Mouse (Mus musculus): ENCODE data around the gene Lrrc74b. TPM values are rescaled to one million over a fixed set of nuclear protein-coding genes. Genes with fewer than 3 reads are reported as not detected.

Lrrc74b gene
- 0.20 TPM in 1 of 2 replicates, not detected in the other for polyA plus RNA-seq (2014; fragmentation: Nextera tagmentation; extraction: Ambion mirVana)

- peaks cover 14% of the 10 kb centered on the region for H3K4me1 ChIP-seq (ENCODE audit: control insufficient read depth, insufficient read depth, low read length)
- H3K4me2 ChIP-seq (ENCODE audit: low read depth, severe bottlenecking), result peak within 1 kb of the TSS; percentile 21
- no peaks in the 10 kb centered on the region for H3K36me3 ChIP-seq (ENCODE audit: control insufficient read depth, insufficient read depth, low read length)
- no peaks in the 10 kb centered on the region for H3K9me3 ChIP-seq (ENCODE audit: control insufficient read depth, low read length)
- peak within 1 kb of the TSS; percentile 12 for H3K4me3 ChIP-seq (ENCODE audit: low read depth, low read length)
- peak within 1 kb of the TSS; percentile 27; the same call in 1 of the 2 replicates for H3K9ac ChIP-seq (ENCODE audit: low read length)
- 1% methylated on average over 22 of the region's 22 CpGs for WGBS
- no peak within 1 kb of the TSS for H3K27ac ChIP-seq (replicated peaks; ENCODE audit: low read depth, low read length)
- H3K27me3 ChIP-seq (ENCODE audit: control insufficient read depth, insufficient read depth, low read length), result peaks cover 11% of the 10 kb centered on the region; the same call in 1 of the 2 replicates
- DNase-seq (ENCODE audit: low spot score) (peak; percentile 82), ATAC-seq (ENCODE audit: insufficient number of reproducible peaks, low FRiP score, low TSS enrichment, low read depth) (peak; percentile 41; the same call in 1 of the 2 replicates)
Observed at GRCm38 (mm10) chr16:17561128-17561750, at the start of gene Lrrc74b. Gene Lrrc74b (minus strand): TSS chr16:17561247.

DNA sequence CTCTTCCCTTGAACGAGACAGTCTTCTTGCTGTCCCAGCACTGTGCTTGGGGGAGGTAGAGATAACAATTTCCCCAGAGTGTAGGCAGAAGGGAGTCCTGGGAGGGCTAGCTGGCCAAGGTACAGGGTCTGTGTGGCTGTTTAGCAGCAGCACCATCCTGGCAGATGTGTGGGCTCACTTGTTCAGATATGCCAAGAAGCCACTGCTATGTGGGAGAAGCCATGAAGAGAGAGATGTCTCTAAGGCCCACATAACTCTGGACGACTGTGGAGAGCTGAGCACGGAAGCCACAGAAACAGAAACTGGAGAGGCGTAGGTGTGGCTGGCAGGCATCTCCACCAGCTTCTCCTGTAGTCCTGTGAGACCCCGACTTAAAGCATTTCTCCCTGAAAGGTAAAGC is 44.6 kb upstream of the Lrrc74b start:
- 78% methylated on average over 5 of the region's 5 CpGs for WGBS
- Histone ChIP-seq H3K4me1 (ENCODE audit: control insufficient read depth, insufficient read depth, low read length) (no peaks in the 10 kb centered on the region), H3K4me3 (ENCODE audit: low read depth, low read length) (no peak overlapping the region), H3K27ac (replicated peaks; ENCODE audit: low read depth, low read length) (no peak overlapping the region), H3K9me3 (ENCODE audit: control insufficient read depth, low read length) (no peaks in the 10 kb centered on the region), H3K9ac (ENCODE audit: low read length) (no peak overlapping the region), H3K36me3 (ENCODE audit: control insufficient read depth, insufficient read depth, low read length) (no peaks in the 10 kb centered on the region), H3K4me2 (ENCODE audit: low read depth, severe bottlenecking) (no peak overlapping the region), H3K27me3 (ENCODE audit: control insufficient read depth, insufficient read depth, low read length) (no peaks in the 10 kb centered on the region)
- DNase-seq (ENCODE audit: low spot score) (no peak), ATAC-seq (ENCODE audit: insufficient number of reproducible peaks, low FRiP score, low TSS enrichment, low read depth) (no peak)

- Histone ChIP-seq H3K4me1 (ENCODE audit: control insufficient read depth, insufficient read depth, low read length) (no peaks in the 10 kb centered on the region), H3K4me3 (ENCODE audit: low read depth, low read length) (no peak overlapping the region), H3K9ac (ENCODE audit: low read length) (no peak overlapping the region), H3K27me3 (ENCODE audit: control insufficient read depth, insufficient read depth, low read length) (no peaks in the 10 kb centered on the region), H3K4me2 (ENCODE audit: low read depth, severe bottlenecking) (no peak overlapping the region), H3K9me3 (ENCODE audit: control insufficient read depth, low read length) (no peaks in the 10 kb centered on the region), H3K36me3 (ENCODE audit: control insufficient read depth, insufficient read depth, low read length) (no peaks in the 10 kb centered on the region), H3K27ac (replicated peaks; ENCODE audit: low read depth, low read length) (no peak overlapping the region)
- 83% methylated on average over 4 of the region's 4 CpGs for WGBS
- ATAC-seq (ENCODE audit: insufficient number of reproducible peaks, low FRiP score, low TSS enrichment, low read depth) (no peak), DNase-seq (ENCODE audit: low spot score) (no peak)
Observed at GRCm38 (mm10) chr16:17604941-17605340, 43.9 kb upstream of the Lrrc74b start.

DNA sequence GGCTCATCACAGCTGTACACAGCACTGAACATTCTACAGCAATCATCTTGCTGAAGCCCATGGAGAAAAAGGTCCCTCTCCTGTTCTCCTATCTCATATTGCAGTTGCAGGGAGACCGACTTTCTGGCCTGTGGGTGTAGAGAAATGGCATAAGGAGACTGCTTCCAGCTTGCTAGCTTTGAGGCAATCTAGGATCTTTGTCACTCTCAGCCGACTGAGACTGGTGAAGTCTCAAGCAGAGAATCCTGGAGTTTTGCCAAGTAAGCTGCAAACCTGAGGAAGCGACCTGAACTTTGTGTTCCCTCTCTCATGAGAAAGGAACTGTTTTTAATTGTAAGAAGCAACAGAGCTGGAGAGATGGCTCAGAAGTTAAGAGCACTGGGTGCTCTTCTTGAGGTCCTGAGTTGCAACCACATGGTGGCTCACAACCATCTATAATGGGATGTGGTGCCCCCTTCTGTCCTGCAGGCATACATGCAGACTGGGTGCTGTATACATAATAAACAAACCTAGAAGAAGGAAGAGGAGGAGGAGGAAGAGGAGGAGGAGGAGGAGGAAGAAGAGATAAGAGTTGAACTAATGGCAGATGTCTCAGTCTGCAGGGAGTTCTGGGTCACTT is 40.0 kb upstream of the Lrrc74b start:
- no peaks in the 10 kb centered on the region for H3K27me3 ChIP-seq (ENCODE audit: control insufficient read depth, insufficient read depth, low read length)

GRCm38 (mm10) chr16:17590731-17591130 is 29.7 kb upstream of the Lrrc74b start:
- Histone ChIP-seq H3K9me3 (ENCODE audit: control insufficient read depth, low read length) (no peaks in the 10 kb centered on the region; the same call in 1 of the 2 replicates), H3K4me1 (ENCODE audit: control insufficient read depth, insufficient read depth, low read length) (no peaks in the 10 kb centered on the region), H3K4me3 (ENCODE audit: low read depth, low read length) (no peak overlapping the region), H3K9ac (ENCODE audit: low read length) (no peak overlapping the region), H3K36me3 (ENCODE audit: control insufficient read depth, insufficient read depth, low read length) (no peaks in the 10 kb centered on the region), H3K27ac (replicated peaks; ENCODE audit: low read depth, low read length) (no peak overlapping the region), H3K4me2 (ENCODE audit: low read depth, severe bottlenecking) (no peak overlapping the region), H3K27me3 (ENCODE audit: control insufficient read depth, insufficient read depth, low read length) (no peaks in the 10 kb centered on the region)
- ATAC-seq (ENCODE audit: insufficient number of reproducible peaks, low FRiP score, low TSS enrichment, low read depth) (no peak), DNase-seq (ENCODE audit: low spot score) (no peak)
- 35% methylated on average over 2 of the region's 2 CpGs for WGBS

More for the DNA sequence above, 40.0 kb upstream of the Lrrc74b start:
- Histone ChIP-seq H3K9me3 (ENCODE audit: control insufficient read depth, low read length) (no peaks in the 10 kb centered on the region), H3K4me1 (ENCODE audit: control insufficient read depth, insufficient read depth, low read length) (no peaks in the 10 kb centered on the region), H3K4me2 (ENCODE audit: low read depth, severe bottlenecking) (no peak overlapping the region), H3K27ac (replicated peaks; ENCODE audit: low read depth, low read length) (no peak overlapping the region), H3K9ac (ENCODE audit: low read length) (no peak overlapping the region), H3K4me3 (ENCODE audit: low read depth, low read length) (no peak overlapping the region), H3K36me3 (ENCODE audit: control insufficient read depth, insufficient read depth, low read length) (no peaks in the 10 kb centered on the region)
- ATAC-seq (ENCODE audit: insufficient number of reproducible peaks, low FRiP score, low TSS enrichment, low read depth) (no peak), DNase-seq (ENCODE audit: low spot score) (no peak)
- 66% methylated on average over 3 of the region's 3 CpGs for WGBS

DNA sequence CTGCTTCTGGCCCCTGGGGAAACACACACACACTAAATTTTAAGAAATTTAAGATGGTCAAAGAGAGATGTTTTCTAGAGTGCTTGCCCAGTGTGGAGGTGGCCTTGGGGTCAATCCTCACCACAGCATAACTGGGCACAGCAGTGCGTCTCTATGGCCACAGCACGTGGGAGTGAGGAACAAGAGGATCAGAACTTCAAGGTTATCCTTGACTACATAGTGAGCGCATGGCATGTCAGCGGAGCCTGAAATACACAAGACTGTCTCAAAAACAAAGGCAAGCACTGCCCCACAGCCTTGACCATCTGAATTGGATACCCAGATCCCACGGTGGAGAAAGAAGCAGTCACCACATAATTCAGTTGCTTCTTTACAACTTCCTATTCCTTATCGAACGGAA is 23.5 kb upstream of the Lrrc74b start:
- Histone ChIP-seq H3K27me3 (ENCODE audit: control insufficient read depth, insufficient read depth, low read length) (no peaks in the 10 kb centered on the region), H3K9ac (ENCODE audit: low read length) (no peak overlapping the region), H3K27ac (replicated peaks; ENCODE audit: low read depth, low read length) (no peak overlapping the region), H3K9me3 (ENCODE audit: control insufficient read depth, low read length) (no peaks in the 10 kb centered on the region; the same call in 1 of the 2 replicates), H3K4me1 (ENCODE audit: control insufficient read depth, insufficient read depth, low read length) (no peaks in the 10 kb centered on the region), H3K4me3 (ENCODE audit: low read depth, low read length) (no peak overlapping the region), H3K4me2 (ENCODE audit: low read depth, severe bottlenecking) (no peak overlapping the region), H3K36me3 (ENCODE audit: control insufficient read depth, insufficient read depth, low read length) (no peaks in the 10 kb centered on the region)
- 88% methylated on average over 7 of the region's 7 CpGs for WGBS
- DNase-seq (ENCODE audit: low spot score) (no peak), ATAC-seq (ENCODE audit: insufficient number of reproducible peaks, low FRiP score, low TSS enrichment, low read depth) (no peak)

DNA sequence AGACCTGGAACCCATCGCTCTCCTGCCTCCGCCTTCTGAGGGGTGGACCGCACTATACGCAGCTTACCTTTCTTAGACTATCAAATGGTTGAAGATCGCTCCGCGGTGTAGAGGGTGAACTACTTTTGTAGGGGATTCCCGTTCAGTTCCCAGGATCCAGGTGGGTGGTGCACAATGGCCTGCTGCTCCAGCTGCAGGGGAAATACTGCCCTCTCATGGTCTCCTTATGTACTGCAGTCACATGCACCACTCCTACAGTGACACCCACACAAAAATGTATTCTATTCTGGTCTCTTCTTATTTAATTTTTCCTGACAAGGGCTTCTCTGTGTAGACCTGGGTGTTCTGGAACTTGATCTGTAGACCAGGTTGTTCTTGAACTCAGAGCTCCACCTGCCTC is 22.0 kb upstream of the Lrrc74b start, which contains the start of gene Slc7a4:
Slc7a4 (minus strand) TSS at position 151 of the 400 bp plus-strand sequence.
- DNase-seq (ENCODE audit: low spot score) (peak; percentile 66), ATAC-seq (ENCODE audit: insufficient number of reproducible peaks, low FRiP score, low TSS enrichment, low read depth) (no peak)
- Histone ChIP-seq H3K9ac (ENCODE audit: low read length) (no peak within 1 kb of the TSS), H3K36me3 (ENCODE audit: control insufficient read depth, insufficient read depth, low read length) (no peaks in the 10 kb centered on the region), H3K4me1 (ENCODE audit: control insufficient read depth, insufficient read depth, low read length) (no peaks in the 10 kb centered on the region), H3K27me3 (ENCODE audit: control insufficient read depth, insufficient read depth, low read length) (no peaks in the 10 kb centered on the region), H3K9me3 (ENCODE audit: control insufficient read depth, low read length) (no peaks in the 10 kb centered on the region), H3K4me2 (ENCODE audit: low read depth, severe bottlenecking) (no peak within 1 kb of the TSS), H3K27ac (replicated peaks; ENCODE audit: low read depth, low read length) (no peak within 1 kb of the TSS), H3K4me3 (ENCODE audit: low read depth, low read length) (no peak within 1 kb of the TSS)
- 13% methylated on average over 8 of the region's 8 CpGs for WGBS

- H3K4me2 ChIP-seq (ENCODE audit: low read depth, severe bottlenecking), result peak overlapping the region; percentile 63
- ATAC-seq (ENCODE audit: insufficient number of reproducible peaks, low FRiP score, low TSS enrichment, low read depth) (no peak), DNase-seq (ENCODE audit: low spot score) (no peak)
- H3K9me3 ChIP-seq (ENCODE audit: control insufficient read depth, low read length), result no peaks in the 10 kb centered on the region
- H3K4me3 ChIP-seq (ENCODE audit: low read depth, low read length), result peak overlapping the region; percentile 41
- H3K27me3 ChIP-seq (ENCODE audit: control insufficient read depth, insufficient read depth, low read length), result peaks cover 27% of the 10 kb centered on the region
- no peaks in the 10 kb centered on the region for H3K4me1 ChIP-seq (ENCODE audit: control insufficient read depth, insufficient read depth, low read length)
- WGBS, result 20% methylated on average over 8 of the region's 8 CpGs
- no peaks in the 10 kb centered on the region for H3K36me3 ChIP-seq (ENCODE audit: control insufficient read depth, insufficient read depth, low read length)
- H3K9ac ChIP-seq (ENCODE audit: low read length), result no peak overlapping the region
- H3K27ac ChIP-seq (replicated peaks; ENCODE audit: low read depth, low read length), result no peak overlapping the region
Observed at GRCm38 (mm10) chr16:17576825-17577215, 15.8 kb upstream of the Lrrc74b start.

Data from limb, embryonic 11.5 days (tissue).